Mouse (Mus musculus) spleen, adult 2 months (tissue): ENCODE results near the gene Catsper3. TPM values are rescaled to one million over a fixed set of nuclear protein-coding genes. Genes with fewer than 3 reads are reported as not detected.

Source experiments
- DNase-seq, 2 experiments: peaks; one replicate each; pipeline versions ENCODE4 v3.0.0 to v3.0.0-alpha.2; 2012 to 2021; ENCODE audit warnings: low spot score in 2 of 2, low read depth in 1 of 2
- H3K27ac ChIP-seq: fragments of 200-500 bp; 2 replicates; pipeline ENCODE4 v1.5.1; 2012; ENCODE audit warnings: low read length, inconsistent platforms; ENCODE audit not compliant: insufficient read depth
- H3K27me3 ChIP-seq: fragments of 200-500 bp; 2 replicates; pipeline ENCODE4 v1.6.1; 2012; ENCODE audit warnings: mild to moderate bottlenecking, moderate library complexity, low read length, inconsistent platforms; ENCODE audit not compliant: control insufficient read depth, insufficient read depth
- H3K36me3 ChIP-seq: fragments of 200-500 bp; 2 replicates; pipeline ENCODE4 v1.6.1; 2012; ENCODE audit warnings: mild to moderate bottlenecking, low read length, inconsistent platforms; ENCODE audit not compliant: control insufficient read depth, insufficient read depth
- H3K4me1 ChIP-seq: fragments of 200-500 bp; 2 replicates; pipeline ENCODE4 v1.6.1; 2011; ENCODE audit warnings: inconsistent platforms; ENCODE audit not compliant: control insufficient read depth, insufficient read depth, insufficient read length
- H3K4me3 ChIP-seq: fragments of 200-500 bp; 2 replicates; pipeline ENCODE4 v1.5.1; 2011; ENCODE audit warnings: mild to moderate bottlenecking, inconsistent platforms; ENCODE audit not compliant: insufficient read depth, insufficient read length; ENCODE audit errors: extremely low read depth
- CTCF ChIP-seq: fragments of 200-500 bp; IDR thresholded peaks from 2 replicates; pipeline ENCODE4 v1.5.1; 2011; ENCODE audit warnings: mild to moderate bottlenecking, inconsistent platforms; ENCODE audit not compliant: insufficient read depth, insufficient read length, insufficient replicate concordance; ENCODE audit errors: extremely low read depth
- POLR2A ChIP-seq: fragments of 200-500 bp; IDR thresholded peaks from 2 replicates; pipeline ENCODE4 v1.6.1; 2011; ENCODE audit warnings: low read depth, low read length, inconsistent platforms
- WGBS: fragments of 180-500 bp; shearing (Covaris S2); methylation state at CpG from one replicate; pipeline ENCODE4 v1.1.7; 2018; 5-methylcytosine and 5-hydroxymethylcytosine counted together
- polyA plus RNA-seq: library from polyadenylated mRNA; depleted of rRNA; stranded (reverse); fragments of >200 nt; gene quantifications from 2 replicates; pipeline ENCODE4 v1.2.3, GENCODE M21; 2012

The Catsper3 gene
- polyA plus RNA-seq, 1 experiment = 0.06 TPM

GRCm38 (mm10) chr13:55810947-55811346, 26.6 kb downstream of the Catsper3 start:
- WGBS = 80% methylated on average over 5 of the region's 5 CpGs
- H3K4me3 ChIP-seq = no peak overlapping the region

GRCm38 (mm10) chr13:55813490-55814016, 29.2 kb downstream of the Catsper3 start:
- Histone ChIP-seq H3K4me3 (no peak overlapping the region), H3K27ac (no peak overlapping the region), H3K4me1 (no peaks in the 10 kb centered on the region), H3K27me3 (no peaks in the 10 kb centered on the region), H3K36me3 (no peaks in the 10 kb centered on the region)
- DNase-seq = no peak
- 75% methylated on average over 5 of the region's 5 CpGs for WGBS
- TF ChIP-seq CTCF (no peak), POLR2A (no peak)

More at GRCm38 (mm10) chr13:55810947-55811346, 26.6 kb downstream of the Catsper3 start:
- no peak for DNase-seq
- H3K27me3 ChIP-seq = no peaks in the 10 kb centered on the region
- H3K4me1 ChIP-seq = no peaks in the 10 kb centered on the region
- no peak overlapping the region for H3K27ac ChIP-seq
- no peak for TF ChIP-seq CTCF
- no peak for TF ChIP-seq POLR2A
- H3K36me3 ChIP-seq = no peaks in the 10 kb centered on the region

GRCm38 (mm10) chr13:55814834-55815233, 30.5 kb downstream of the Catsper3 start:
- TF ChIP-seq POLR2A (no peak), CTCF (no peak)
- no peak for DNase-seq
- Histone ChIP-seq H3K4me1 (no peaks in the 10 kb centered on the region), H3K27me3 (no peaks in the 10 kb centered on the region), H3K27ac (no peak overlapping the region), H3K36me3 (no peaks in the 10 kb centered on the region), H3K4me3 (no peak overlapping the region)
- WGBS = 87% methylated on average over 6 of the region's 6 CpGs

- TF ChIP-seq CTCF = no peak
- TF ChIP-seq POLR2A = no peak
- H3K27me3 ChIP-seq = peaks cover 23% of the 10 kb centered on the region
These were observed 38.1 kb downstream of the Catsper3 start for GRCm38 (mm10) chr13:55822499-55822898.

GRCm38 (mm10) chr13:55824151-55824945, 40.0 kb downstream of the Catsper3 start:
- WGBS = 18% methylated on average over 10 of the region's 10 CpGs
- no peak for TF ChIP-seq POLR2A
- TF ChIP-seq CTCF = no peak
- H3K27ac ChIP-seq = no peak overlapping the region

More at GRCm38 (mm10) chr13:55822499-55822898, 38.1 kb downstream of the Catsper3 start:
- H3K4me1 ChIP-seq = no peaks in the 10 kb centered on the region; the same call in 1 of the 2 replicates
- DNase-seq = no peak
- WGBS = 71% methylated on average over 5 of the region's 5 CpGs
- H3K27ac ChIP-seq = no peak overlapping the region
- no peaks in the 10 kb centered on the region for H3K36me3 ChIP-seq
- H3K4me3 ChIP-seq = no peak overlapping the region

GRCm38 (mm10) chr13:55825245-55825681, 40.9 kb downstream of the Catsper3 start:
- 13% methylated on average over 31 of the region's 32 CpGs for WGBS
- Histone ChIP-seq H3K27ac (no peak overlapping the region), H3K36me3 (no peaks in the 10 kb centered on the region), H3K27me3 (peaks cover 39% of the 10 kb centered on the region), H3K4me3 (no peak overlapping the region), H3K4me1 (no peaks in the 10 kb centered on the region; the same call in 1 of the 2 replicates)
- TF ChIP-seq CTCF = no peak
- no peak for TF ChIP-seq POLR2A
- no peak for DNase-seq

More at GRCm38 (mm10) chr13:55824151-55824945, 40.0 kb downstream of the Catsper3 start:
- DNase-seq = no peak
- Histone ChIP-seq H3K36me3 (no peaks in the 10 kb centered on the region), H3K4me3 (no peak overlapping the region), H3K4me1 (no peaks in the 10 kb centered on the region; the same call in 1 of the 2 replicates), H3K27me3 (peaks cover 34% of the 10 kb centered on the region)
